Mouse (Mus musculus): ENCODE measurements around the gene Cryzl2.

GRCm38 (mm10) chr1:157415771-157416170 lies 42.6 kb upstream of the Cryzl2 start:
- TF ChIP-seq CTCF (IDR thresholded peaks at IDR 0.05; ENCODE audit: extremely low read depth, insufficient read depth, low read length) (no peak), POLR2A (IDR thresholded peaks at IDR 0.05; ENCODE audit: extremely low read depth, insufficient read depth, low read length) (no peak)

Measured in cortical plate, adult 2 months (tissue).